In genomic region chr2:156970253-156970652, GRCm38 (mm10) we compare ENCODE assay signal across 13 mouse cellular contexts. TPM values are rescaled to one million over a fixed set of nuclear protein-coding genes. Genes with fewer than 3 reads are reported as not detected.
A peak's percentile ranks its signal among the peaks of the same experiment; 100 is the strongest.
DNase-seq lines count a peak whose midpoint lies in the region; ATAC-seq and TF ChIP-seq lines count a peak whose summit lies in the region.
"Had no signal": no experiment of that assay in that cellular context is flagged by ENCODE, and none has a peak within 500 bp of the region (broad histone marks: within the 10 kb centered on the region; RNA-seq: fewer than 3 reads in every experiment).

No protein-coding gene starts in this region.

- H3K4me1 ChIP-seq in liver, embryonic 12.5 days: peaks cover 44% of the 10 kb centered on the region
- no peaks in the 10 kb centered on the region for H3K4me1 ChIP-seq in liver, postnatal 0 days (ENCODE audit: insufficient read depth)

- peak overlapping the region; percentile 72 for H3K27ac ChIP-seq in gastrocnemius, adult 2 months
- H3K27ac ChIP-seq in liver, embryonic 12.5 days: peak overlapping the region; percentile 18; the same call in 1 of the 2 replicates
- no peak overlapping the region for H3K27ac ChIP-seq in liver, postnatal 0 days (ENCODE audit: low read depth)
- H3K27ac ChIP-seq: heart, embryonic 13.5 days; hindbrain, embryonic 14.5 days had no signal

- H3K4me2 ChIP-seq in liver, embryonic 12.5 days: no peak overlapping the region
- no peak overlapping the region for H3K4me2 ChIP-seq in liver, postnatal 0 days (ENCODE audit: low read depth, low read length)
- H3K4me2 ChIP-seq: heart, embryonic 13.5 days; hindbrain, embryonic 14.5 days; liver, embryonic 11.5 days had no signal

- ATAC-seq in liver, embryonic 12.5 days: no peak
- ATAC-seq in liver, postnatal 0 days: no peak
- no peak for ATAC-seq in frontal cortex, adult (ENCODE audit: low TSS enrichment)

- no peak for TF ChIP-seq CTCF in gastrocnemius, adult 2 months (IDR thresholded peaks at IDR 0.05)
- TF ChIP-seq CTCF in liver, postnatal 0 days (IDR thresholded peaks at IDR 0.05; ENCODE audit: low read depth): no peak

- intact Hi-C loops in gastrocnemius, adult 2 months (cut with DNase I): no loop called here

- no peak overlapping the region for H3K9ac ChIP-seq in liver, embryonic 12.5 days
- no peak overlapping the region for H3K9ac ChIP-seq in liver, postnatal 0 days (replicated peaks)
- H3K9ac ChIP-seq: heart, embryonic 13.5 days; hindbrain, embryonic 14.5 days had no signal

- peaks cover 37% of the 10 kb centered on the region for H3K36me3 ChIP-seq in liver, embryonic 12.5 days
- no peaks in the 10 kb centered on the region for H3K36me3 ChIP-seq in liver, postnatal 0 days (replicated peaks; ENCODE audit: insufficient read depth, low read length)
- H3K36me3 ChIP-seq: heart, embryonic 13.5 days had no signal

- no peak overlapping the region for H3K4me3 ChIP-seq in gastrocnemius, adult 2 months
- H3K4me3 ChIP-seq in liver, embryonic 12.5 days: no peak overlapping the region
- no peak overlapping the region for H3K4me3 ChIP-seq in liver, postnatal 0 days (ENCODE audit: low read depth, low read length)
- H3K4me3 ChIP-seq: heart, embryonic 13.5 days had no signal

- H3K27me3 ChIP-seq in liver, embryonic 12.5 days (replicated peaks): no peaks in the 10 kb centered on the region
- H3K27me3 ChIP-seq in liver, postnatal 0 days (ENCODE audit: insufficient read depth, low read length): no peaks in the 10 kb centered on the region
- H3K27me3 ChIP-seq: heart, embryonic 13.5 days had no signal

- H3K9me3 ChIP-seq in liver, embryonic 12.5 days (replicated peaks): no peaks in the 10 kb centered on the region
- no peaks in the 10 kb centered on the region for H3K9me3 ChIP-seq in liver, postnatal 0 days (ENCODE audit: low read length)
- H3K9me3 ChIP-seq: heart, embryonic 13.5 days had no signal

- WGBS in liver, embryonic 12.5 days (ENCODE audit: insufficient replicate concordance): 60% methylated on average over 7 of the region's 7 CpGs
- 63% methylated on average over 7 of the region's 7 CpGs for WGBS in liver, postnatal 0 days (ENCODE audit: insufficient replicate concordance)

- no peak for TF ChIP-seq EP300 in liver, postnatal 0 days (IDR thresholded peaks at IDR 0.05; ENCODE audit: low read depth)

- DNase-seq in gastrocnemius, adult 2 months: peak; percentile 26
- DNase-seq in gastrocnemius, postnatal 4 days (ENCODE audit: low spot score in 2 of 2): no peak
- no peak for DNase-seq in liver, postnatal 0 days
- peak; percentile 77 for DNase-seq in naive thymus-derived CD4-positive, alpha-beta T cell, adult 2 months (ENCODE audit: low read depth)
- no peak for DNase-seq in embryo, embryonic 9.5 days (ENCODE audit: extremely low spot score)
- DNase-seq: B cell, adult 2 months; kidney, adult 9 months; lung, postnatal 10 days had no signal

RNA-seq across cellular contexts. Expression of gene Ndrg3, which starts 21.6 kb away (rescaled TPM):
- 10 to 100 TPM; 31.9 to 33.4 TPM for total RNA-seq in gastrocnemius, adult 2 months (2021)
- total RNA-seq in gastrocnemius, postnatal 4 days (2021): 10 to 100 TPM; 23.2 to 24.0 TPM
- 55.4 and 56.4 TPM in 2 replicates for polyA plus RNA-seq in liver, embryonic 12.5 days (2016; fragmentation: Nextera tagmentation; extraction: Ambion mirVana)
- 10.0 and 11.3 TPM in 2 replicates for polyA plus RNA-seq in liver, postnatal 0 days (2015; fragmentation: Nextera tagmentation; extraction: Ambion mirVana)

RNA-seq across cellular contexts. Expression of gene Dsn1, which starts 36.7 kb away (rescaled TPM):
- 1 to 10 TPM; 1.2 to 1.6 TPM for total RNA-seq in gastrocnemius, adult 2 months (2021)
- total RNA-seq in gastrocnemius, postnatal 4 days (2021): 10 to 100 TPM; 11.6 to 12.3 TPM
- polyA plus RNA-seq in liver, embryonic 12.5 days (2016; fragmentation: Nextera tagmentation; extraction: Ambion mirVana): 38.7 TPM in 2 replicates
- polyA plus RNA-seq in liver, postnatal 0 days (2015; fragmentation: Nextera tagmentation; extraction: Ambion mirVana): 12.4 and 14.0 TPM in 2 replicates

Comparison
In these comparisons a context has a peak if more than half of its experiments do, and no peak if none do; other contexts are left out.
1. DNase-seq: peak in gastrocnemius, adult 2 months (single experiment) and naive thymus-derived CD4-positive, alpha-beta T cell, adult 2 months (single experiment); none in gastrocnemius, postnatal 4 days (0 of 2), liver, postnatal 0 days (single experiment) and embryo, embryonic 9.5 days (single experiment).
2. RNA of gene Dsn1, which starts 36.7 kb away (total RNA-seq): 11.6 to 12.3 TPM in gastrocnemius, postnatal 4 days; 1.2 to 1.6 TPM in gastrocnemius, adult 2 months; every median in the first group is over 4 times any median in the second.